Mouse (Mus musculus) thymus, postnatal 25 days (tissue): ENCODE measurements around the gene Plcb1.

Experiments used
- DNase-seq: peaks from one replicate; pipeline ENCODE4 v3.0.0; 2022

Plcb1 gene

DNA sequence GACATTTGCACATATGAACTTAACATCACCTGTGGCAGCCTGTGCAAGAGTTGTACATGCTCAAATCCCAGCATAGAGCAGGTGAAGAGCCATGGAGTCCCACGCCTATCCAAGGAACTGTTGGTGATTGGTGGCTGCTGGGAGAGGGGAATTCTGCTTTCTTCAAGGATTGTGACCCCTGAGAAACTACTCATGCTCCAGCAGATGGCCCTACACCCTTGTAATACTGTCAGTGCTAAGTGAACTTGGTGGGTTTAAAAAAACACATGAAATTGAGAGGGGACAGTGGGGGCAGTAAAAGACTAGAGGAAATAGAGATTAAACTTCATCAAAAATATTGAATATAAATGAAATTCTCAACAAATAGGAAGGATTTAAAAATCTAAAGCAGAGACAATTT is 53.0 kb downstream of the Plcb1 start:
- DNase-seq: no peak

DNA sequence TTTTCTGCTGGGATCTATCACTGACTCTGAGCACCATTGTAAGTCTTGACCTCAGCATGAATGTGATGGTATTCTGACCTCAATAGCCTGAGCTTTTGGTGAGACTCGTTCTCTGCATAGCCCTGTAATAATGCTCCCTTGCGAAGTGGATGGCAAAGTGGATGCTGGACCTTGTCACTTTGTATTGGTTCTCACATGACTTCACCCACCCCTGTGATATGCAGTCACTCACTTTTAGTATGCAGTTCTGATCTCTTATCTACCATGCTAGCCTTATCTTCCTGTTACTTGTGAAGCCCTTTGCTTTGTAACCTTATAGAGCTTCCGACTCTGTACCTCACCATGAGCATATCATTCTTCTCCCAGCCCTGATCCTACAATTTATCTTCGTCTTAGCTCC is 57.0 kb downstream of the Plcb1 start:
- DNase-seq: no peak

DNA sequence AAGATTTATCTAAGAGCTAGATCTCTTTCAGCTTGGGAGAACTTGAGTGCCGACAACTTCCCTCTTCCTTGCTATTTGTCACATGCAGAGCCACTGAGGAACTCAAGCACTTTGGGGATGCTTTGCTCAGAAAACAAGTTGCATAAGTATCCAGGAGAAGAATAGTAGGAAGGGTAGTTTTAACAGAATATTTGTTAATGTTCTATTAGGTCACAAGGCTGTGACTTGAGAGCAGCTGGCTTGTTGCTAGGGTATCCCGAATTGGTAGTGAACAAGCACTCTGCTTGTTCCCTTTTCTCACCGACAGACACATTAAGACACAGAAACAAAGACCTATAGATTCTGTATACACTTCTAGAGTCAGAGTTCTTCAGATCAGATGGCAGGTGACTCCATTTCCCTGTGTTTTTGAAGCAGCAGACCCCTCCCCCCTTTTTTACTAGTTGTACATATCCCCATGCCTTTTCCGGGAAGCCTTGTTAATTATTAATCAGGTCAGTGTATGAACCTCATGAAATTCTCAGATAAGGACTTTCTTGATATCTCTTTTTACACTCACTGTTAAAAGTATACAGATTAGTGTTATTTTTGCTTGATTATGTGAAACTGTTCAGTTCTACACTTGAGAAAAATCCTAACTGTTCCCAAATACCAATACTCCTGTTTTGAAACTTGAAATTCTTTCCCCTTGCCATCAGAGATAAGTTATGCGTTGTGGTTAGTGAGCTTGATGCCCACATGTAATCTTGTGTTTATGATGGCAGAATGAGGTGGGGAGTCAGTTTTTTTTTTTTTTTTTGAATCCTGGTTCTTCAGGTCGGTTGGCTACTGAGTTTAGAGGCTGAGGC is 58.7 kb downstream of the Plcb1 start:
- no peak for DNase-seq

DNA sequence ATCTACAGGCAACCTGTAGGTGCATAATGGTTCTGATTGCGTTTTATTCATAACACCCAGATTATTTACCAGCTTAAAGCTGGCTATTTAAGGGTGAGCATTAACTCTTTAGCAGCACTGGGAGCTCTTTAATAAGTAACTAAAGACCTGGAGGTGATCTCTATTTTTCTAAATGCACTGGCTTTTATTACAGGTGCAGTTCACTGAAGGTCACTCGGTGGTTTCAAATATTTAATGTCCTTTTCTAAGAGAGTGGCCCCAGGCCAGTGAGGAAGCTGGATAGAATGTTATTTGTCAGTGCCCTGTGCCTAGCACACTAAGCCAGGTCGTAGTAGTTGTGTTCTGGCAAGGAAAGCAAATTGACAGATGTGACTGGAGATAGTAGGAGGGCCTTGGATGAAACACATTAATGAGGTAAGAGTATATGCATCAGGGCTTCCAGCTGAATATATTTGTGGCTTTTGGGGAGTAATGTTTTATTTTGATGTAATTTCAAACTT is 59.4 kb downstream of the Plcb1 start:
- no peak for DNase-seq

GRCm38 (mm10) chr2:134846555-134846954 is 60.7 kb downstream of the Plcb1 start:
- no peak for DNase-seq

DNA sequence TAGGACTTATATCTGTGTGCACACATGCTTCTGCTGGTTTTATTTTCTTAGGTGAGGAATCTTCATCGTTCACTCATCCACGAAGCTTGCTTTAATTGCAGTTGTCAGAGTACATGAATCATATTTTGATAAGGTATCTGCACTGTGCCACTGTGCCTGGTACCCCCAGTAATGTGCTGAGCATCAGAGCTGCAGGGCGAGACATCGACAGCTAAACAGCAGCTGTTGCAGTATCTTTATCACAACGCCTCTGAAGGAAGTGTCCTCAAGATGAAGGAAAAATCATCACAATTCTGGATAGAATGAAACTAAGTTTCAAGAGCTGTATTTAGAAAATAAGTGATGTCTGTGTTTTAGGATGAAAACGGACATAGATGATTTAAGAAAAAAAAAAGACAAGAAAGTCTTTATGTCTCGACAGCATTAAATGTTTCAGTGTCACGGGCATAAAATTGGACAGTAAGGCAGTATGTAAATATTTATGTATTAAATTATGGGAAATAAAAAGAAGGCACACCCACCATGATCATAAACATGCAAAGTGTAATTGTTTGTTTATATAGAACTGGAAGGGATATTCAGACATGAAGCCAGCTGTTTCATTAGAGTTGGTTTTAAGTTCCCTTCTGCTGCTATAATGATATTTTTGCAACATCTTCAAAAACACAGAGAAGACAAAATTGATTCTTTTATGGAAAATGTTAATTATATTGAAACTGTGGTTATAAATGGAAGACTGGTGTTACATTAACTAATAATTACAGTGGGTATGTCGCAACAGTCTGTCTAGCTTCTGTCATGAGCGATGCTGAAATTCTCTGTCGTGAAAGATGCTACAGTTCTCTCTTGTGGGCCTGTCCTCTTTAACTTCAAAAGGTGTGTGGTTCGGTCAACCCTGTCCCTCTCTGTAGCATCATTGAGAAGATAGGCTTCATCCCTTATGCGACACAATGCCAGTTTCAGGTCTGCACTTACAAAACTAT is 65.6 kb downstream of the Plcb1 start:
- DNase-seq: no peak

DNA sequence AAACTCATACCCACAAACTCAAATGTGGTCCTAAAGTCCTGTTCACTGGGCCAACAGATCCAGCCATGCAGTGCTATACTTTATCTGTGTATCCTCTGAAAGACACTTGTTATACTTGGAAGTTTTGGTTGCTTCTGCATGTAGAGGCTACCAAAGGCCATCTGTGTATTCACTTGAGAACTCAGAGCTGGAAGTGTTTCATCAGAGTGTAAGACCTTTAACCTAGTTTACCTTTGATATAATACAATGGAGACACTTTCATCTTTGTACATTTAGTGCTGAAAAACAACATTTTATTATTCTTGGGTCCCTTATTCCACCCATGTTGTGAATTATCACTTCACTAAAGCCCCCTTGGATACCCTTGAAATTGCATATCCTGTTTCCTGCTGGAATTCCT is 70.4 kb downstream of the Plcb1 start:
- no peak for DNase-seq

GRCm38 (mm10) chr2:134856691-134857090 is 70.8 kb downstream of the Plcb1 start:
- no peak for DNase-seq

DNA sequence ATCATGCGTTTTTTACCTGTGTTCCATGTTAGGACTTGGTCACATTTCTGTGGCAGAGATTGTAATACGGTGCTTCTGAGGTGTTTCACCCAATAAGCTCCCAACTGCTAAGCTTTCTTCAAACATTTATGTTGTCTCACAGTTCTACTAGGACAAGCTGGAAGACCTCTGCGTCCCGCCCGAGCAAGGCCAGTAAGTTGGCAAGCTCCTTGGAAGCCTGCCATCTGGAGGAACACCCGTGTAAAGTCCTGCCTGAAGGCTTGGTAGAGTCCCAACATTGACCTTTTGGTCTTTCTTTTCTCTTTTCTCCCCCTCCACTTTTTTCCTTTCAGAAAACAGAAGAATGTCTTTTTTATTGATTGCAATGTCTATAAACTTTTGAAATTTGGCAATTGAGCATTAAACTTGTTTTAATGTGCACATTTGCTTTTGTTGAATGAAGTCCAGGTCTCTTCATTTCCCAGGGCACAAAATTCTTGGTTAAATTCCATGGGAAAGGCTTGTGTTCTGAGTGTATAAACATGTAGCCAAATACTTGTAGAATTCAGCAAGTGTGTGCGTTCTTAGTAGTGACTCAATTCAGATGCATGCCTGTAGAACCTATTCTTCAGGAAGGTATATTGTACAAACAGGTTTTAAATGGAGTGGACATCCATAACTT is 79.2 kb downstream of the Plcb1 start:
- no peak for DNase-seq

- DNase-seq: no peak
Measured at GRCm38 (mm10) chr2:134867381-134867780, 81.5 kb downstream of the Plcb1 start.

GRCm38 (mm10) chr2:134871692-134872489 is 86.0 kb downstream of the Plcb1 start:
- DNase-seq: no peak

DNA sequence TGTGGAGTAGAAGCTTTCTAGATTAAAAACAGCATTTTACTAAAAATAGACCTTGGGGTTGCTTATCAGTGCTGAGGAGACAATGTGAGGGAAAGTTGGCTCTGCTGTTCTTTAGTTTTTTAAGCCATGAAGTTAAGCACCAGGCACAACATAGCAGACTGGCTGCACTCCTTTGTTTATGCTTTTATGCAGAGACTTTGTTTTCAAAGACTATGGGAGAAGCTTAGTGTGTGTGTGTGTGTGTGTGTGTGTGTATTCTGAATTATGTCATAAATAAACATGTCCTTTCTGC is 86.6 kb downstream of the Plcb1 start:
- DNase-seq: no peak

- no peak for DNase-seq
Measured at GRCm38 (mm10) chr2:134877148-134877547, 91.3 kb downstream of the Plcb1 start.

DNA sequence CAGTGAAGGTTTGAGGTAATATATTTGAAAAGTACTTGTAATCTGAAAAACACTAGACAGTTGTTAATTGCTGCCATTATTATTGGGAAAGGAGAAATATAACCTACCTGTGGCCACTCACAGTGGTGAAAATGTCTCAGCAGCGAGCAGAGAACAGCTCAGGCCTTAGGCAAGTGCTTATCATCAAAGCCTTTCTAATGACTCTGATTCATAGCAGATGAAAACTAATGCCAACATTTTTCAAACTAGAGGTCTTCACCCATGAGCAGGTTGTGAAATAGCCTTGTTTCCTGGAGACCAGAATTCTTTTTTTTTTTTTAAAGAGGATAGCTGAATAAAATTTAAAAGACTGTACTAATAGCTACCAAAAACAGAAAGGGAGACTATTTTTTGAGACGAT is 105.3 kb downstream of the Plcb1 start:
- no peak for DNase-seq

DNA sequence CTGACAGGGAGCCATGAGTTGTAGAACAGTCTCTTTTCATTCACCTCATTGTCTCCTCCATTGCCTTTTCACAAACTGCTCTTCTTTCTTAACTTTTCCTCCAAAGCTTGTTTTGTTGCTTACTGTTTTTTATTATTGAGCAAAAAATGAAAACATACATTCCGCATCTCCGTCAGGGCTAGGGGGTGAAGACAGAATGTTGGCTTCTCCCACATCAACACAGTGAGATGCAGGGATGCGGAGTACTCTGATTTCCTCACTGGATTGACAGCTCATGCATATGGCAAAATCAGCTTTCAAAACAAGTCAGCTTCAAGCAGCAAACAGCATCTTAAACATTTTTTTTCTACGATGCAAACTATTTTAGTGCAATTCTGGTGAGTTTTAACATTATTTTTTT is 108.9 kb downstream of the Plcb1 start:
- DNase-seq: no peak

- DNase-seq: no peak
Measured at GRCm38 (mm10) chr2:134896196-134896595, 110.3 kb downstream of the Plcb1 start.

DNA sequence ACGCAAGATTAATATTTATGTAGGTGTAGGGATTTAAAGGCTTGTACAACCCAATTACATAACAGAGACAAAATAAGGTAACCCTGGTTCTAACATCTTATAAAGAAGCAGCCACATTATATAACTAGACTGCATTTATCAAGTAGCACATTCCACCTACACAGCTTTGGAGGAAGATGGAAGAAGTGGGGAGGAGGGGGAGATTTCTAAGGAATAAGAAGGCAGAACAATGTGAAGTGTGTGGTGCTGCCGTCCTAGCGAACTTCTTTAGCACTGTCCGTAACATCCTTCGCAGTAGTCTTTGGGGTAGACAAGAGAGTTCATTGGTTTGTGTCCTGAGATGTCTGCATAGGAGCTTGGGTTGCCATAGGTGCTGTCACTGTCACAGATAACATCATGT is 111.2 kb downstream of the Plcb1 start:
- DNase-seq: no peak

DNA sequence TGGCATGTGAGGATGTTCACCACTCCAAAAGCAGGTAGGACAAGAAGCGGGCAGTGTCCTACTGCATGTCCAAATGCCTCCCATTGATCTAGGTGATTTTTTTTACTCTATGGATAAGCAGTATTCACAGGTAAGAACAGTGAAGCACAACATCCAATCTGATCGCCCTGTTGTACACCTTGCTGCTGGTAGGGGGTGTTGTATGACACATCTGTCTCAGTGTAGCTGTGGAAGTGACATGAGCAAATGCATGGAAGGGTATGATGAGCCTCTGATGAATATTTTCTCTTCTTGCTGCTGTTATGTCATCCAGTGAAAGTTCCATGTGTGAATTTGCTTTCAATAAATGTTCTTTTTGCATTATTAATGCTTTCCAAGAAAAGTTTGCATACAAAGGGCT is 115.7 kb downstream of the Plcb1 start:
- DNase-seq: no peak

DNA sequence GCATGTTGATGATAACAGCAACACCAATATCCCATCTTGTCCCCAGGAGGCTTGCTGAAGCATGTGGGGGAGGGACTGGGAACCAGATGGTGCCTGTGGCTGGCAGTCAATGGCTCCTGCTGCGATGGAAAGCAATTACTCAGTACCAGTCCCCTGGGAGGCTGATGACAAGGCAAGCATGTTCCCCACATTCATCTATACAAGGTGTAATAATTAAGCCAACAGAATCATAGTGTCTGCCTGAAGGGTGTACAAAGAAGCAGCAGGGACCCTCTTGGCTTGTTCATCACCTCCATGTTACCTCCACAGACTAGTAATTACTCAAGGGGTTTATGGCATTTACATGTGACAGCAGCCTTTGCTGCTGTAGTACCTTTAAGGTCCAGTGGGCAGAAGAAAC is 125.0 kb downstream of the Plcb1 start:
- DNase-seq: no peak

- DNase-seq: no peak
Measured at GRCm38 (mm10) chr2:134911360-134911759, 125.5 kb downstream of the Plcb1 start.

GRCm38 (mm10) chr2:134912616-134913015 is 126.7 kb downstream of the Plcb1 start:
- DNase-seq: no peak

GRCm38 (mm10) chr2:134913542-134913941 is 127.7 kb downstream of the Plcb1 start:
- DNase-seq: no peak
